13 mouse cellular contexts compared by ENCODE assay signal in the genomic region with DNA sequence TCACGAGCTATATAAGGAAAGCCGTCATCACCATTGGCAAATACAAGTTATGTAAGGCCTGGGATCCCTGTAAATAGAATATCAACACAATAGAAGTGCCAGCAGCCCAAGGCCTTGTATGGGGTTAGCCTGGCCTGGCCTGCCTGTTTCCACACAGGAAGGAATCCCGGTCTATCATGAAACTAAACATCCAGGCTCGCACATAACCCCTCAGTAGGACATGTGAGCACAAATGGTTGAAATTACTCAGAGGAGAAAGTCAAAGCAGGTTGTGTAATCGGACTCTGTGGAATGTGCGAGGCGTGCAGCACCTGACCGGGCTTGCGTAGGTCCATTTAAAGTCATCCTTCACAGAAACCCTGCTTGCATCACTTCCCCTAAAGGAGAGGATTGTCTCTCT.
A peak's percentile ranks its signal among the peaks of the same experiment; 100 is the strongest.
DNase-seq lines count a peak whose midpoint lies in the region; ATAC-seq and TF ChIP-seq lines count a peak whose summit lies in the region.
"Had no signal": no experiment of that assay in that cellular context is flagged by ENCODE, and none has a peak within 500 bp of the region (broad histone marks: within the 10 kb centered on the region; RNA-seq: fewer than 3 reads in every experiment).

No protein-coding gene starts in this region.

- intact Hi-C loops in heart, postnatal 10 days (cut with DNase I), result loop anchor here (5.0 kb wide), 3 partner anchors 159 to 529 kb away; partner anchors contain the start of gene Irs2

- H3K36me3 ChIP-seq in kidney, adult 2 months (ENCODE audit: control insufficient read depth, insufficient read depth, low read length), result no peaks in the 10 kb centered on the region
- no peaks in the 10 kb centered on the region for H3K36me3 ChIP-seq in midbrain, embryonic 14.5 days (ENCODE audit: control insufficient read depth, insufficient read depth, low read length)
- H3K36me3 ChIP-seq: embryonic facial prominence, embryonic 15.5 days had no signal

- H3K4me1 ChIP-seq in kidney, adult 2 months (ENCODE audit: control insufficient read depth, insufficient read depth, low read length), result peaks cover 12% of the 10 kb centered on the region; the same call in 1 of the 2 replicates
- H3K4me1 ChIP-seq in midbrain, embryonic 14.5 days (ENCODE audit: control insufficient read depth, insufficient read depth, low read length), result no peaks in the 10 kb centered on the region

- DNase-seq in kidney, adult 2 months, result peak; percentile 67
- no peak for DNase-seq in kidney, postnatal 10 days
- DNase-seq in fat pad, adult 2 months (ENCODE audit: extremely low read depth, low read depth, low spot score), result peak; percentile 76
- peak; percentile 61 to 74 for DNase-seq in heart, postnatal 10 days
- DNase-seq in lung, postnatal 14 days, result peak; percentile 20
- no peak for DNase-seq in spleen, postnatal 36 days (ENCODE audit: low spot score in 2 of 2)
- DNase-seq in midbrain, embryonic 14.5 days, result no peak
- DNase-seq in cerebellum, adult 9-11 months, result no peak
- DNase-seq: cerebellum, adult 11 months; gastrocnemius, postnatal 10 days had no signal

- H3K9ac ChIP-seq in midbrain, embryonic 14.5 days (replicated peaks; ENCODE audit: low read length), result no peak overlapping the region
- H3K9ac ChIP-seq: embryonic facial prominence, embryonic 15.5 days; liver, embryonic 14.5 days had no signal

- TF ChIP-seq CTCF in kidney, adult 2 months (conservative IDR thresholded peaks at IDR 0.05; ENCODE audit: insufficient read depth, insufficient read length, low read depth, low read length), result no peak

- no peak for TF ChIP-seq POLR2A in kidney, adult 2 months (IDR thresholded peaks at IDR 0.05; ENCODE audit: low read depth, low read length)

- no peaks in the 10 kb centered on the region for H3K9me3 ChIP-seq in midbrain, embryonic 14.5 days (ENCODE audit: control insufficient read depth, low read length)
- H3K9me3 ChIP-seq: embryonic facial prominence, embryonic 15.5 days had no signal

- H3K4me3 ChIP-seq in kidney, adult 2 months (ENCODE audit: insufficient read depth, low read depth, low read length), result no peak overlapping the region
- H3K4me3 ChIP-seq in midbrain, embryonic 14.5 days (replicated peaks; ENCODE audit: low read depth, low read length), result no peak overlapping the region
- H3K4me3 ChIP-seq: embryonic facial prominence, embryonic 15.5 days; layer of hippocampus, adult 2 months had no signal

- no peak overlapping the region for H3K4me2 ChIP-seq in midbrain, embryonic 14.5 days (ENCODE audit: low read length)
- H3K4me2 ChIP-seq: embryonic facial prominence, embryonic 15.5 days had no signal

- WGBS in kidney, adult 2 months, result 54% methylated on average over 9 of the region's 9 CpGs
- WGBS in midbrain, embryonic 14.5 days, result 93% methylated on average over 9 of the region's 9 CpGs

- no peak for ATAC-seq in midbrain, embryonic 14.5 days (ENCODE audit: low FRiP score, low TSS enrichment)

- H3K27me3 ChIP-seq in kidney, adult 2 months (replicated peaks; ENCODE audit: control insufficient read depth, insufficient read depth, low read length), result no peaks in the 10 kb centered on the region
- H3K27me3 ChIP-seq in midbrain, embryonic 14.5 days (ENCODE audit: control insufficient read depth, insufficient read depth, low read length), result no peaks in the 10 kb centered on the region
- H3K27me3 ChIP-seq: embryonic facial prominence, embryonic 15.5 days had no signal

- no peak overlapping the region for H3K27ac ChIP-seq in kidney, adult 2 months (ENCODE audit: insufficient read depth, low read depth, low read length)
- no peak overlapping the region for H3K27ac ChIP-seq in midbrain, embryonic 14.5 days (replicated peaks; ENCODE audit: low read depth, low read length)
- H3K27ac ChIP-seq: embryonic facial prominence, embryonic 15.5 days; layer of hippocampus, adult 2 months; liver, embryonic 14.5 days had no signal

Comparison
In these comparisons a context has a peak if more than half of its experiments do, and no peak if none do; other contexts are left out.
1. DNase-seq: peak in kidney, adult 2 months (single experiment), fat pad, adult 2 months (single experiment), heart, postnatal 10 days (2 of 2) and lung, postnatal 14 days (single experiment); none in kidney, postnatal 10 days (single experiment), spleen, postnatal 36 days (0 of 2), midbrain, embryonic 14.5 days (single experiment) and cerebellum, adult 9-11 months (single experiment).